Mouse (Mus musculus) lung, postnatal 0 days (tissue): Measurements from ENCODE around the gene Mylk2. TPM values are rescaled to one million over a fixed set of nuclear protein-coding genes. Genes with fewer than 3 reads are reported as not detected.

Experiments
- ATAC-seq: fragments of 200-750 bp; cut with Nextera tagmentation; 2 replicates; pipeline ENCODE4 v1.8.0; 2017; ENCODE audit warnings: moderate library complexity
- DNase-seq: peaks from one replicate; pipeline ENCODE4 v3.0.0-alpha.2; 2016; ENCODE audit warnings: low spot score
- H3K27ac ChIP-seq: fragments of 300-500 bp; sonication (generic); 2 replicates; pipeline ENCODE4 v1.5.1; 2014; ENCODE audit warnings: antibody characterized with exemption, mild to moderate bottlenecking, low read length, mixed read lengths
- H3K27me3 ChIP-seq: fragments of 300-500 bp; sonication (generic); replicated peaks from 2 replicates; pipeline ENCODE4 v1.6.1; 2014; ENCODE audit warnings: low read length, mixed read lengths; ENCODE audit not compliant: insufficient read depth
- H3K36me3 ChIP-seq: fragments of 300-500 bp; sonication (generic); 2 replicates; pipeline ENCODE4 v1.6.1; 2014; ENCODE audit warnings: low read length, mixed read lengths; ENCODE audit not compliant: insufficient read depth
- H3K4me1 ChIP-seq: fragments of 300-500 bp; sonication (generic); 2 replicates; pipeline ENCODE4 v1.6.1; 2014; ENCODE audit warnings: antibody characterized with exemption, low read depth, low read length, mixed read lengths; ENCODE audit not compliant: insufficient read depth
- H3K4me2 ChIP-seq: fragments of 300-500 bp; sonication (generic); replicated peaks from 2 replicates; pipeline ENCODE4 v1.6.1; 2014; ENCODE audit warnings: low read depth, mild to moderate bottlenecking, low read length, moderate library complexity, mixed read lengths
- H3K4me3 ChIP-seq: fragments of 300-500 bp; sonication (generic); 2 replicates; pipeline ENCODE4 v1.5.1; 2014; ENCODE audit warnings: low read depth, low read length
- H3K9ac ChIP-seq: fragments of 300-500 bp; sonication (generic); replicated peaks from 2 replicates; pipeline ENCODE4 v1.6.1; 2014; ENCODE audit warnings: low read depth, mild to moderate bottlenecking
- H3K9me3 ChIP-seq: fragments of 300-500 bp; sonication (generic); 2 replicates; pipeline ENCODE4 v1.6.1; 2016; ENCODE audit warnings: low read length, mixed read lengths
- CTCF ChIP-seq: IDR thresholded peaks from 2 replicates; pipeline ENCODE4 v1.5.1; 2016; ENCODE audit warnings: antibody characterized with exemption, mild to moderate bottlenecking
- EP300 ChIP-seq: IDR thresholded peaks from 2 replicates; pipeline ENCODE4 v1.6.1; 2016; ENCODE audit warnings: antibody characterized with exemption, mild to moderate bottlenecking, control low read depth
- WGBS: fragments of 180-500 bp; shearing (Covaris S2); extraction: QIAGEN DNeasy Blood & Tissue Kit; methylation state at CpG from one replicate; pipeline ENCODE4 v1.1.7; 2014; 5-methylcytosine and 5-hydroxymethylcytosine counted together
- microRNA-seq: library from miRNA; unstranded; fragments of <30 nt; microRNA quantifications from one replicate; pipeline ENCODE4, GENCODE M21; 2016
- polyA plus RNA-seq: library from polyadenylated mRNA; unstranded; fragments of >200 nt; fragmentation: Nextera tagmentation; extraction: Ambion mirVana; gene quantifications from 2 replicates; pipeline ENCODE4 v1.2.1, GENCODE M21; 2015

The Mylk2 gene
- polyA plus RNA-seq, 1 experiment from 2014 or later: 0.04 TPM

- DNase-seq (peak; percentile 10), ATAC-seq (no peak)
- Histone ChIP-seq H3K9ac (no peak overlapping the region), H3K4me3 (peak overlapping the region; percentile 45), H3K9me3 (no peaks in the 10 kb centered on the region), H3K36me3 (no peaks in the 10 kb centered on the region), H3K4me2 (peak overlapping the region; percentile 93), H3K27me3 (peaks cover 19% of the 10 kb centered on the region), H3K27ac (no peak overlapping the region), H3K4me1 (peaks cover 5% of the 10 kb centered on the region; the same call in 1 of the 2 replicates)
- no peak for TF ChIP-seq EP300
- TF ChIP-seq CTCF: no peak
- WGBS: 11% methylated on average over 13 of the region's 13 CpGs
Measured at GRCm38 (mm10) chr2:152951850-152952720, 40.9 kb downstream of the Mylk2 start.

GRCm38 (mm10) chr2:152958116-152958515 lies 47.0 kb downstream of the Mylk2 start:
- Histone ChIP-seq H3K9me3 (no peaks in the 10 kb centered on the region), H3K4me2 (no peak overlapping the region), H3K4me3 (no peak overlapping the region), H3K4me1 (no peaks in the 10 kb centered on the region), H3K27me3 (no peaks in the 10 kb centered on the region), H3K36me3 (no peaks in the 10 kb centered on the region), H3K9ac (no peak overlapping the region), H3K27ac (no peak overlapping the region)
- ATAC-seq: no peak
- no peak for DNase-seq
- no peak for TF ChIP-seq CTCF
- TF ChIP-seq EP300: no peak
- WGBS: 68% methylated on average over 3 of the region's 3 CpGs

DNA sequence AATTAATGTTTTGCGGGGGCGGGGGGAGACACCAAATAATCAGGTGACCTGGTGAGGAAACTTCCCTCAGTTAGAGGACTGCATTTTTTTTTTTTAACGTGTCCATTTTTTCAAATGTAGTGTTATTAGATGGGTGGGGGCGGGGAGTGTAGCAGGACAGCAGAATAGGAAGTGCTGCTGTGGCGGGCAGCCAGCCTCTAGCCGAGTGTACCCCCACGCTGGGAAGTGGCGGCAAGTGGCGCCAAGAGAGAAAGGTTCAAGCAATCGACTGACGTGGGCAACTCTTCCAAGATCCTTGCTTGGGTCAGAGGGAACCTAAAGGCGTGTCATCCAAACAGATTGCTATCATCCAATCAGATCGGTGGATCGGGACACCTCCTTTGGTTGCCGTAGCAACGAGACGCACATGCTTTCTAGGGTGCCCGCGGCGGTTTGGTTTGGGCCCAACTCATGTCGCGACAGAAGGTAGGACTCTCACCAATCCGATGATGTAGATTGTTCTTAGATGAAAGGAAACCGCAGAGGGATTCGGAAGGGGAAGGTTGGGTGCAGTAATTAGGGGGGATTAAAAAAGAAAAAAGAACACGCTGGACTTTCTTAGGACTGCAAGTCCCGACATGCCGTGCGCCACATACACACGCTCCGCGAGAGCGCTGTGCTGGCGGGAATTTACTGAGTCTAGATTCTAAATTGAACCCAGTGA lies 51.1 kb downstream of the Mylk2 start, which contains the start of gene Ttll9:
Gene Ttll9 (plus strand): TSS at position 395 of the 703 bp plus-strand sequence.
- no peak within 1 kb of the TSS for H3K27ac ChIP-seq
- H3K4me1 ChIP-seq: no peaks in the 10 kb centered on the region
- peak within 1 kb of the TSS; percentile 59 for H3K4me2 ChIP-seq
- H3K9ac ChIP-seq: 0 out of 2 replicates have a peak within 1 kb of the TSS, but pooled peaks have one; percentile 6
- TF ChIP-seq EP300 (no peak), CTCF (no peak)
- 3% methylated on average over 34 of the region's 34 CpGs for WGBS
- peak within 1 kb of the TSS; percentile 40 for H3K4me3 ChIP-seq
- ATAC-seq (peak; percentile 96), DNase-seq (peak; percentile 94)
- H3K36me3 ChIP-seq: no peaks in the 10 kb centered on the region
- H3K27me3 ChIP-seq: no peaks in the 10 kb centered on the region
- no peaks in the 10 kb centered on the region for H3K9me3 ChIP-seq

- ATAC-seq: no peak
- no peaks in the 10 kb centered on the region for H3K9me3 ChIP-seq
- no peak for DNase-seq
- H3K36me3 ChIP-seq: no peaks in the 10 kb centered on the region
- H3K27ac ChIP-seq: no peak overlapping the region
- no peak overlapping the region for H3K9ac ChIP-seq
- WGBS: 58% methylated on average over 4 of the region's 4 CpGs
- no peaks in the 10 kb centered on the region for H3K27me3 ChIP-seq
- no peaks in the 10 kb centered on the region for H3K4me1 ChIP-seq
- TF ChIP-seq CTCF (no peak), EP300 (no peak)
- no peak overlapping the region for H3K4me3 ChIP-seq
- no peak overlapping the region for H3K4me2 ChIP-seq
Measured at GRCm38 (mm10) chr2:152965555-152965954, 54.4 kb downstream of the Mylk2 start.

Small RNA genes lying within 50 kb of the gene (microRNA-seq; reads per million reads assigned to microRNA genes)
- gene Mir5622: not detected

Other genes with a start within 250 kb of the Mylk2 start
- 110 and 127 TPM in 2 replicates for gene H13, start 241.9 kb upstream of the Mylk2 start, polyA plus RNA-seq
- gene Mcts2, start 224.3 kb upstream of the Mylk2 start, polyA plus RNA-seq: 19.4 and 20.8 TPM in 2 replicates
- gene Id1, start 175.1 kb upstream of the Mylk2 start, polyA plus RNA-seq: 214 and 218 TPM in 2 replicates
- gene Cox4i2, start 157.2 kb upstream of the Mylk2 start, polyA plus RNA-seq: 204 and 228 TPM in 2 replicates
- 100 and 103 TPM in 2 replicates for gene Bcl2l1, start 79.6 kb upstream of the Mylk2 start, polyA plus RNA-seq
- gene Tpx2, start 63.4 kb upstream of the Mylk2 start, polyA plus RNA-seq: 3.1 and 5.7 TPM in 2 replicates
- 11.0 and 13.2 TPM in 2 replicates for gene Foxs1, start 21.9 kb downstream of the Mylk2 start, polyA plus RNA-seq
- not detected in 2 replicates for gene Dusp15, start 40.3 kb downstream of the Mylk2 start, polyA plus RNA-seq
- 1.1 and 1.8 TPM in 2 replicates for gene Ttll9, start 51.1 kb downstream of the Mylk2 start, polyA plus RNA-seq
- gene Pdrg1, start 104.1 kb downstream of the Mylk2 start, polyA plus RNA-seq: 76.6 and 97.2 TPM in 2 replicates
- gene Xkr7, start 120.5 kb downstream of the Mylk2 start, polyA plus RNA-seq: not detected in 2 replicates
- gene Ccm2l, start 154.6 kb downstream of the Mylk2 start, polyA plus RNA-seq: 10.7 and 11.1 TPM in 2 replicates
- gene Hck, start 197.1 kb downstream of the Mylk2 start, polyA plus RNA-seq: 37.1 and 59.4 TPM in 2 replicates
- gene Tm9sf4, start 250.0 kb downstream of the Mylk2 start, polyA plus RNA-seq: 39.7 and 44.5 TPM in 2 replicates